Mouse (Mus musculus) intestine, embryonic 15.5 days (tissue): Measurements from ENCODE around the gene Rasgef1b. TPM values are rescaled to one million over a fixed set of nuclear protein-coding genes. Genes with fewer than 3 reads are reported as not detected.
A peak's percentile ranks its signal among the peaks of the same experiment; 100 is the strongest.

ENCODE experiments used
- ATAC-seq: fragments of 200-750 bp; cut with Nextera tagmentation; 2 replicates; pipeline ENCODE4 v1.8.0; 2017; ENCODE audit warnings: moderate TSS enrichment, moderate library complexity
- H3K27ac ChIP-seq: fragments of 300-500 bp; sonication (generic); 2 replicates; pipeline ENCODE4 v1.5.1; 2015; ENCODE audit warnings: mild to moderate bottlenecking, inconsistent platforms
- H3K27me3 ChIP-seq: fragments of 300-500 bp; sonication (generic); replicated peaks from 2 replicates; pipeline ENCODE4 v1.6.1; 2015; ENCODE audit warnings: inconsistent platforms
- H3K36me3 ChIP-seq: fragments of 300-500 bp; sonication (generic); 2 replicates; pipeline ENCODE4 v1.6.1; 2015; ENCODE audit warnings: inconsistent platforms
- H3K4me1 ChIP-seq: fragments of 300-500 bp; sonication (generic); replicated peaks from 2 replicates; pipeline ENCODE4 v1.6.1; 2015; ENCODE audit warnings: inconsistent platforms
- H3K4me2 ChIP-seq: fragments of 300-500 bp; sonication (generic); replicated peaks from 2 replicates; pipeline ENCODE4 v1.6.1; 2015; ENCODE audit warnings: mild to moderate bottlenecking, inconsistent platforms
- H3K4me3 ChIP-seq: fragments of 300-500 bp; sonication (generic); replicated peaks from 2 replicates; pipeline ENCODE4 v1.5.1; 2015; ENCODE audit warnings: inconsistent platforms
- H3K9ac ChIP-seq: fragments of 300-500 bp; sonication (generic); 2 replicates; pipeline ENCODE4 v1.6.1; 2015; ENCODE audit warnings: inconsistent platforms
- H3K9me3 ChIP-seq: fragments of 300-500 bp; sonication (generic); 2 replicates; pipeline ENCODE4 v1.6.1; 2016; ENCODE audit warnings: inconsistent platforms
- WGBS: fragments of 180-500 bp; shearing (Covaris S2); methylation state at CpG from one replicate; pipeline ENCODE4 v1.1.7; 2015; 5-methylcytosine and 5-hydroxymethylcytosine counted together
- polyA plus RNA-seq: library from polyadenylated mRNA; unstranded; fragments of >200 nt; fragmentation: Nextera tagmentation; extraction: Ambion mirVana; gene quantifications from 2 replicates; pipeline ENCODE4 v1.2.1, GENCODE M21; 2015

Rasgef1b gene
- polyA plus RNA-seq, 1 experiment from 2014 or later = 8.9 TPM

GRCm38 (mm10) chr5:99562096-99562495, 166.8 kb downstream of the Rasgef1b start:
- Histone ChIP-seq H3K36me3 (no peaks in the 10 kb centered on the region), H3K27ac (no peak overlapping the region), H3K4me3 (no peak overlapping the region), H3K4me2 (no peak overlapping the region), H3K9ac (no peak overlapping the region), H3K27me3 (no peaks in the 10 kb centered on the region), H3K4me1 (no peaks in the 10 kb centered on the region), H3K9me3 (no peaks in the 10 kb centered on the region)
- 87% methylated on average over 6 of the region's 6 CpGs for WGBS
- no peak for ATAC-seq

GRCm38 (mm10) chr5:99559814-99560213, 169.1 kb downstream of the Rasgef1b start:
- Histone ChIP-seq H3K4me3 (no peak overlapping the region), H3K27ac (no peak overlapping the region), H3K9ac (no peak overlapping the region), H3K4me1 (no peaks in the 10 kb centered on the region), H3K27me3 (no peaks in the 10 kb centered on the region), H3K36me3 (no peaks in the 10 kb centered on the region), H3K9me3 (no peaks in the 10 kb centered on the region), H3K4me2 (no peak overlapping the region)
- WGBS = 43% methylated on average over 3 of the region's 3 CpGs
- ATAC-seq = no peak

- Histone ChIP-seq H3K9ac (no peak overlapping the region), H3K36me3 (no peaks in the 10 kb centered on the region), H3K4me2 (no peak overlapping the region), H3K27me3 (no peaks in the 10 kb centered on the region), H3K4me3 (no peak overlapping the region), H3K4me1 (no peaks in the 10 kb centered on the region), H3K9me3 (no peaks in the 10 kb centered on the region), H3K27ac (no peak overlapping the region)
- WGBS = 63% methylated on average over 9 of the region's 9 CpGs
- no peak for ATAC-seq
These were observed 170.6 kb downstream of the Rasgef1b start for GRCm38 (mm10) chr5:99558231-99558630.

GRCm38 (mm10) chr5:99552645-99553044, 176.2 kb downstream of the Rasgef1b start:
- H3K4me2 ChIP-seq = no peak overlapping the region
- no peaks in the 10 kb centered on the region for H3K36me3 ChIP-seq
- H3K4me1 ChIP-seq = no peaks in the 10 kb centered on the region
- H3K27ac ChIP-seq = no peak overlapping the region
- no peak for ATAC-seq
- no peak overlapping the region for H3K9ac ChIP-seq
- H3K4me3 ChIP-seq = no peak overlapping the region
- no peaks in the 10 kb centered on the region for H3K27me3 ChIP-seq
- WGBS = 47% methylated on average over 7 of the region's 7 CpGs
- H3K9me3 ChIP-seq = no peaks in the 10 kb centered on the region

- Histone ChIP-seq H3K36me3 (no peaks in the 10 kb centered on the region), H3K27ac (no peak overlapping the region), H3K4me3 (no peak overlapping the region), H3K9ac (no peak overlapping the region), H3K4me2 (no peak overlapping the region), H3K9me3 (no peaks in the 10 kb centered on the region), H3K4me1 (peaks cover 6% of the 10 kb centered on the region), H3K27me3 (no peaks in the 10 kb centered on the region)
- ATAC-seq = no peak
- 71% methylated on average over 6 of the region's 6 CpGs for WGBS
These were observed 184.0 kb downstream of the Rasgef1b start for GRCm38 (mm10) chr5:99544664-99545494.

GRCm38 (mm10) chr5:99541999-99542765, 186.7 kb downstream of the Rasgef1b start:
- peak; percentile 75; the same call in 1 of the 2 replicates for ATAC-seq
- no peak overlapping the region for H3K4me2 ChIP-seq

GRCm38 (mm10) chr5:99541321-99541895, 187.5 kb downstream of the Rasgef1b start:
- H3K9me3 ChIP-seq = no peaks in the 10 kb centered on the region
- no peak overlapping the region for H3K27ac ChIP-seq
- H3K4me2 ChIP-seq = no peak overlapping the region
- H3K4me1 ChIP-seq = peaks cover 6% of the 10 kb centered on the region
- 56% methylated on average over 11 of the region's 11 CpGs for WGBS
- no peak overlapping the region for H3K9ac ChIP-seq
- H3K36me3 ChIP-seq = no peaks in the 10 kb centered on the region
- H3K27me3 ChIP-seq = no peaks in the 10 kb centered on the region
- peak; percentile 20; the same call in 1 of the 2 replicates for ATAC-seq
- H3K4me3 ChIP-seq = no peak overlapping the region

More at GRCm38 (mm10) chr5:99541999-99542765, 186.7 kb downstream of the Rasgef1b start:
- Histone ChIP-seq H3K36me3 (no peaks in the 10 kb centered on the region), H3K9ac (no peak overlapping the region), H3K27ac (no peak overlapping the region), H3K4me3 (no peak overlapping the region), H3K4me1 (peaks cover 6% of the 10 kb centered on the region), H3K9me3 (no peaks in the 10 kb centered on the region), H3K27me3 (no peaks in the 10 kb centered on the region)
- 63% methylated on average over 2 of the region's 2 CpGs for WGBS

- H3K4me1 ChIP-seq = no peaks in the 10 kb centered on the region
- H3K4me3 ChIP-seq = no peak overlapping the region
- no peak overlapping the region for H3K4me2 ChIP-seq
- no peak for ATAC-seq
- no peaks in the 10 kb centered on the region for H3K9me3 ChIP-seq
- H3K27ac ChIP-seq = no peak overlapping the region
- H3K36me3 ChIP-seq = no peaks in the 10 kb centered on the region
- no peak overlapping the region for H3K9ac ChIP-seq
- no peaks in the 10 kb centered on the region for H3K27me3 ChIP-seq
- WGBS = 75% methylated on average over 7 of the region's 7 CpGs
These were observed 195.4 kb downstream of the Rasgef1b start for GRCm38 (mm10) chr5:99533416-99533815.

- Histone ChIP-seq H3K4me3 (no peak overlapping the region), H3K36me3 (no peaks in the 10 kb centered on the region), H3K9me3 (no peaks in the 10 kb centered on the region), H3K27ac (no peak overlapping the region), H3K27me3 (no peaks in the 10 kb centered on the region), H3K4me2 (no peak overlapping the region), H3K9ac (no peak overlapping the region), H3K4me1 (peaks cover 11% of the 10 kb centered on the region)
- peak; percentile 83 for ATAC-seq
- 63% methylated on average over 7 of the region's 7 CpGs for WGBS
These were observed 202.1 kb downstream of the Rasgef1b start for GRCm38 (mm10) chr5:99526797-99527201.

GRCm38 (mm10) chr5:99525649-99526048, 203.2 kb downstream of the Rasgef1b start:
- no peaks in the 10 kb centered on the region for H3K9me3 ChIP-seq
- H3K4me1 ChIP-seq = peaks cover 11% of the 10 kb centered on the region
- 72% methylated on average over 4 of the region's 4 CpGs for WGBS
- no peak overlapping the region for H3K9ac ChIP-seq
- no peaks in the 10 kb centered on the region for H3K36me3 ChIP-seq
- H3K4me2 ChIP-seq = no peak overlapping the region
- no peak overlapping the region for H3K4me3 ChIP-seq
- no peak for ATAC-seq
- no peak overlapping the region for H3K27ac ChIP-seq
- no peaks in the 10 kb centered on the region for H3K27me3 ChIP-seq

- H3K9me3 ChIP-seq = no peaks in the 10 kb centered on the region
- H3K9ac ChIP-seq = no peak overlapping the region
- WGBS = 21% methylated on average over 8 of the region's 8 CpGs
- peaks cover 11% of the 10 kb centered on the region for H3K4me1 ChIP-seq
- H3K36me3 ChIP-seq = no peaks in the 10 kb centered on the region
- no peak overlapping the region for H3K4me2 ChIP-seq
- no peak overlapping the region for H3K27ac ChIP-seq
- H3K27me3 ChIP-seq = no peaks in the 10 kb centered on the region
- ATAC-seq = peak; percentile 40; the same call in 1 of the 2 replicates
- H3K4me3 ChIP-seq = no peak overlapping the region
These were observed 206.1 kb downstream of the Rasgef1b start for GRCm38 (mm10) chr5:99522571-99523269.

GRCm38 (mm10) chr5:99521411-99521810, 207.5 kb downstream of the Rasgef1b start:
- no peaks in the 10 kb centered on the region for H3K36me3 ChIP-seq
- no peaks in the 10 kb centered on the region for H3K27me3 ChIP-seq
- H3K4me2 ChIP-seq = no peak overlapping the region
- H3K4me1 ChIP-seq = peaks cover 6% of the 10 kb centered on the region
- no peak for ATAC-seq
- 60% methylated on average over 4 of the region's 4 CpGs for WGBS
- H3K4me3 ChIP-seq = no peak overlapping the region
- no peak overlapping the region for H3K27ac ChIP-seq
- H3K9me3 ChIP-seq = no peaks in the 10 kb centered on the region
- H3K9ac ChIP-seq = no peak overlapping the region
